Mouse (Mus musculus) midbrain, embryonic 16.5 days (tissue): ENCODE results near the gene Magea4. TPM values are rescaled to one million over a fixed set of nuclear protein-coding genes. Genes with fewer than 3 reads are reported as not detected.

Experiments
- ATAC-seq: fragments of 200-750 bp; cut with Nextera tagmentation; 2 replicates; pipeline ENCODE4 v1.8.0; 2017; ENCODE audit warnings: moderate TSS enrichment
- H3K27ac ChIP-seq: fragments of 300-500 bp; sonication (generic); 2 replicates; pipeline ENCODE4 v1.5.1; 2014; ENCODE audit warnings: mild to moderate bottlenecking, low read length, mixed read lengths
- H3K27me3 ChIP-seq: fragments of 300-500 bp; sonication (generic); 2 replicates; pipeline ENCODE4 v1.6.1; 2014; ENCODE audit warnings: low read depth, low read length, mixed read lengths; ENCODE audit not compliant: control insufficient read depth, insufficient read depth
- H3K36me3 ChIP-seq: fragments of 300-500 bp; sonication (generic); 2 replicates; pipeline ENCODE4 v1.6.1; 2014; ENCODE audit warnings: mild to moderate bottlenecking, low read length, moderate library complexity, mixed read lengths; ENCODE audit not compliant: control insufficient read depth, insufficient read depth
- H3K4me1 ChIP-seq: fragments of 300-500 bp; sonication (generic); 2 replicates; pipeline ENCODE4 v1.6.1; 2014; ENCODE audit warnings: mild to moderate bottlenecking, low read length, mixed read lengths; ENCODE audit not compliant: control insufficient read depth, insufficient read depth
- H3K4me2 ChIP-seq: fragments of 300-500 bp; sonication (generic); 2 replicates; pipeline ENCODE4 v1.6.1; 2014; ENCODE audit warnings: mild to moderate bottlenecking, low read length, mixed read lengths
- H3K4me3 ChIP-seq: fragments of 300-500 bp; sonication (generic); 2 replicates; pipeline ENCODE4 v1.5.1; 2014; ENCODE audit warnings: low read depth, mild to moderate bottlenecking, low read length, moderate library complexity, mixed read lengths
- H3K9ac ChIP-seq: fragments of 300-500 bp; sonication (generic); 2 replicates; pipeline ENCODE4 v1.6.1; 2014; ENCODE audit warnings: low read depth, low read length, mixed read lengths
- H3K9me3 ChIP-seq: fragments of 300-500 bp; sonication (generic); replicated peaks from 2 replicates; pipeline ENCODE4 v1.6.1; 2014; ENCODE audit warnings: mild to moderate bottlenecking, low read length, mixed read lengths; ENCODE audit not compliant: control insufficient read depth, poor library complexity, severe bottlenecking
- WGBS: fragments of 180-500 bp; shearing (Covaris S2); extraction: QIAGEN DNeasy Blood & Tissue Kit; methylation state at CpG from one replicate; pipeline ENCODE4 v1.1.7; 2014; 5-methylcytosine and 5-hydroxymethylcytosine counted together
- microRNA counts: library from miRNA; unstranded; fragments of <30 nt; microRNA quantifications from one replicate; lab custom pipeline; 2016
- microRNA-seq: library from miRNA; unstranded; fragments of <30 nt; microRNA quantifications from one replicate; pipeline ENCODE4, GENCODE M21; 2017
- polyA plus RNA-seq: library from polyadenylated mRNA; unstranded; fragments of >200 nt; fragmentation: Nextera tagmentation; extraction: Ambion mirVana; gene quantifications from 2 replicates; pipeline ENCODE4 v1.2.1, GENCODE M21; 2015

Gene Magea4
- polyA plus RNA-seq = not detected in 2 replicates

DNA sequence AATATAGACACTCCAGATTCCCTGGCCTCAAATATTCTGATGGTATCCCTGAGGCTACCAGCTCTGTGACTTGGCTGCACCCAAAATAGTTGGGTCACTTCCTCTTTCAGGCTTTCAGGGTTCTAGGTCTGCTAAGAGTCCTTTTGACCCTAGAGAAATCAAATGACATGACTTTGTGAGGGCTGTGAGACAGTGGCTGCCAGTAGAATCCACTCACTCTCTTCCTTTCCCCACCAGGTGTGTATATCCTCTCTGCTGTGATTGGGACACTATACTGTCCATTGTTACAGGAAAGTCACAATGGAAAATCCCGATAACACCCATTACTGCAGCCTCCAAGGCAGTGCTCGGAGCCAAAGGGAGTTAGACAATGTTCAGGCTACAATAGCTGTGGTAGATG lies at the start of gene Magea4:
Gene Magea4 (plus strand): TSS at position 301 of the 400 bp plus-strand sequence.
- Histone ChIP-seq H3K4me1 (no peaks in the 10 kb centered on the region), H3K36me3 (no peaks in the 10 kb centered on the region), H3K9ac (no peak within 1 kb of the TSS), H3K4me2 (no peak within 1 kb of the TSS), H3K27me3 (no peaks in the 10 kb centered on the region), H3K4me3 (no peak within 1 kb of the TSS), H3K9me3 (no peaks in the 10 kb centered on the region), H3K27ac (no peak within 1 kb of the TSS)
- ATAC-seq = no peak
- WGBS = 85% methylated on average over 2 of the region's 2 CpGs

DNA sequence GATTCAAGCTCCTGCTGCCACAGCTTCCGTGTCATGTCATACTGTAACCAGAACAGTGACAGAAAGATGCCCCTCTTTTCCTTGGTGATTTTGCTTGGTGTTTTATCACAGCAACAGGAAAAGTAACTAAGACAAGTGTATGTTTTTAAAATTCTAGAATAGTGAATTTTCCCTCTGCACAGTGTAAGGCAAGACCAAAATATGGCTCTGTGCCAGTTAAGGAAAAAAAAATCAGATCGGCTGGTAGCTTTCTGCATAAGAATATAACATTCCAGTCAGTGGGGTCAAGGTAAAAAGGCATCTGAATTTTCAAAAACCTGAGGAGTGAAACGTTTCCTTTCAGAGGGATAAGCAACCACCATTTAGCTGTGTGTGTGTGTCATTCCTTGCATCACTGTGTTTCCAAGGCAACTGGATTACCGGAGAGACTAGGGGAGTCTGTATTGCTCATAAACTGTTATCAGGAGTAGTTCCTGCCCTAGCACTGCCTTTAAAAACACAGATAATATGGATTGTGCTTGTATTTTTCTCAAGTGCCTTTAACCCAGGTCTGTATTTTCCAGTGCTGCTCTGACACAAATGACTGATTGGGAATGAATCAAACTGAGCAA lies 18.8 kb upstream of the Magea4 start:
- Histone ChIP-seq H3K4me1 (no peaks in the 10 kb centered on the region), H3K27me3 (no peaks in the 10 kb centered on the region), H3K9ac (no peak overlapping the region), H3K36me3 (no peaks in the 10 kb centered on the region), H3K9me3 (no peaks in the 10 kb centered on the region), H3K4me2 (no peak overlapping the region), H3K27ac (no peak overlapping the region), H3K4me3 (no peak overlapping the region)
- 37% methylated on average over 4 of the region's 4 CpGs for WGBS
- ATAC-seq = peak; percentile 95

DNA sequence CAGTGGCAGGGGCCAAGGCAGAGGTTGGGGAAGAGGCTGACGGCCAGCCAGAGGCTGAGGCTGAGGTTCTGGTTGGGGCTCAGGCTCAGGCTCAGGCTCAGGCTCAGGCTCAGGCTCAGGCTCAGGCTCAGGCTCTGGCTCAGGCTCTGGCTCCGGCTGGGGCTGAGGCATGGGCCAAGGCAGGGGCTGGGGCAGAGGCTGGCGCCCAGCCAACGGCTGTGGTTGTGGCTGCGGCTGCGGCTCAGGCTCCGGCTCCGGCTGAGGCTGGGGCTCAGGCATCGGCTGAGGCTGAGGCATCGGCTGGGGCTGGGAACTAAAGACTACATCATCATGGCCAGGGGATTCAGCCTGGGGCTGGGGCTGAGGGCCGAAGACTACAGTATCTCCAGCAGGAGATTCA lies 48.8 kb downstream of the Magea4 start:
- Histone ChIP-seq H3K9me3 (no peaks in the 10 kb centered on the region), H3K4me2 (no peak overlapping the region), H3K9ac (no peak overlapping the region), H3K4me3 (no peak overlapping the region), H3K27me3 (no peaks in the 10 kb centered on the region), H3K36me3 (no peaks in the 10 kb centered on the region), H3K27ac (no peak overlapping the region), H3K4me1 (no peaks in the 10 kb centered on the region; the same call in 1 of the 2 replicates)
- WGBS = 91% methylated on average over 11 of the region's 11 CpGs
- ATAC-seq = no peak

MicroRNAs encoded within 50 kb of the gene (microRNA counts, 519-probe panel; counts per million panel counts)
- microRNA mmu-miR-224 (lab: Ali Mortazavi, UCI) (2,187 counts per million, percentile 62 among the panel's probes with 10 or more counts), microRNA mmu-miR-452 (lab: Ali Mortazavi, UCI) (1,299 counts per million, percentile 25 among the panel's probes with 10 or more counts)

Small RNA genes within 50 kb of the gene (microRNA-seq; reads per million reads assigned to microRNA genes)
- 49.8 reads per million, percentile 46 among the genes with 10 or more reads in this experiment for gene Mir224
- 24.7 reads per million, percentile 39 among the genes with 10 or more reads in this experiment for gene Mir452

Other genes with a start within 250 kb of the Magea4 start
- 0.23 TPM in 1 of 2 replicates, not detected in the other for gene Fate1, start 249.0 kb upstream of the Magea4 start, polyA plus RNA-seq
- gene Cnga2, start 230.2 kb upstream of the Magea4 start, polyA plus RNA-seq = 0.24 and 0.28 TPM in 2 replicates
- 0.52 and 0.90 TPM in 2 replicates for gene Gabre, start 52.8 kb downstream of the Magea4 start, polyA plus RNA-seq
- not detected in 2 replicates for gene Magea10, start 164.8 kb downstream of the Magea4 start, polyA plus RNA-seq